Mouse (Mus musculus) megakaryocyte, adult 5-6 weeks (primary cell): ENCODE data around the gene Dnah2. TPM values are rescaled to one million over a fixed set of nuclear protein-coding genes. Genes with fewer than 3 reads are reported as not detected.
A peak's percentile ranks its signal among the peaks of the same experiment; 100 is the strongest.

Experiments
- ATAC-seq: 2 replicates; pipeline ENCODE4 v1.8.0; 2016; ENCODE audit warnings: mild to moderate bottlenecking, inconsistent platforms; ENCODE audit not compliant: poor library complexity, severe bottlenecking
- total RNA-seq, 2 experiments: library from RNA; stranded (forward) in 1 of 2; stranded (reverse) in 1 of 2; fragments of 153-499, 151-499 nt in 1 of 2; fragments of 221-1000, 200-1000 nt in 1 of 2; gene quantifications; 2 replicates each; pipeline versions ENCODE4 v1.2.3 to v1.2.4; 2015 to 2017

Dnah2 gene
- total RNA-seq, 2 experiments from 2014 or later: 0.54 to 2.1 TPM

- ATAC-seq: no peak
These were observed 72.1 kb downstream of the Dnah2 start for GRCm38 (mm10) chr11:69476802-69477201.

DNA sequence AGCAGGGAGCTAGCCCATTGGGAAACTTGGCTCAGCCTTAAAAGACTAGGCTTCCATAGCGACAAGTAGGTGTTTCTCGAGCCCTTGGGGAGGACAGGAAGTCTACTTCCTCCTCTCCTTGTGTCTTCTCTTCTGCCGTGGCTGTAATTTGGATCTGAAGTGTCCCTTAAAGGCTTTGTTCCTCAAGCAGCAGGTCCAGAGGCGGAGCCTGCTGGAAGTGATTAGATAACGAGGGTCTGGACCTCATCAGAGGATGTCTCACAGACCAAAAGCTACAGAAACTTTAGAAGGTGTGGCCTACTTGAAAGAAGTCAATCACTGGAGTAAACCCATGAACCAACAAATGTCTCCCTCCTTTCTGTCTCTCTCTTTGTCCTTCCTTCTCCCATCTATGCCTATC is 74.2 kb downstream of the Dnah2 start:
- no peak for ATAC-seq

DNA sequence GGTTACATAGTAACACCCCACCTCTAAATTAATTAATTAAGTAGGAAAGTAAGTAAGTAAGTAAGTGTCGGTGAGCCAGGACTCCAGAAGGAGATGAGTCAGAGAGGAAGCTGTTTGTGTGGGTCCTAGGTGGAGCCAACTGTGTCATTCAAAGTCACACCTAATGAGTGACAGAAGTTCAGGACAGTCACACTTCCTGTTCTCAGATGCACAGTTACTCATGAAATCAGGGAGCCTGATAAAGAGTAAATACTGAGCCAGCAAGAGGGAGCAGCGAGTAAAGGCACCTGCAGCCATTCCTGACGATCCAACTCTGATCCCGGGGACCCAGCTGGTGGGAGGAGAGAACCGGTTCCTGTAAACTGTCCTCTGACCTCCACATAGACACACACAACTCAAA is 76.2 kb downstream of the Dnah2 start:
- no peak for ATAC-seq

GRCm38 (mm10) chr11:69471491-69471890 is 77.4 kb downstream of the Dnah2 start:
- ATAC-seq: no peak

- ATAC-seq: no peak
These were observed 79.6 kb downstream of the Dnah2 start for GRCm38 (mm10) chr11:69469301-69469700.

DNA sequence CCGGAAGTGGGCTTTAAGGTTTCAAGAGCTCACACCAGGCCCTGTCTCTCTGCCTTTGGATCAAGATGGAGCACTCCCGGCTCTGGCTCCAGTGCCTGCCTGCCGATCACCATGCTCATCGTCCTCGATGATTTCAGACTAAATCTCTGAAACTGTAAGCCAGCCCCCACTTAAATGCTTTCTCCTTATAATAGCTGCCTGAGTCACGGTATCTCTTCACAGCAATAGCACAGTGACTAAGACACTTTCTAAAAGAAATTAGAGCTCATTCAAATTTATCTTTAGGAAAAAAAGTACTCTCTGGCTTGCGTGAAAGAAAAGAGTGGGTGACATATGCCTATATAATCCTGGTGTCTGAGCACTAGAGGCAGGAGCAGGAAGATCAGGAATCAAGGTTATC is 84.9 kb downstream of the Dnah2 start:
- ATAC-seq: no peak

DNA sequence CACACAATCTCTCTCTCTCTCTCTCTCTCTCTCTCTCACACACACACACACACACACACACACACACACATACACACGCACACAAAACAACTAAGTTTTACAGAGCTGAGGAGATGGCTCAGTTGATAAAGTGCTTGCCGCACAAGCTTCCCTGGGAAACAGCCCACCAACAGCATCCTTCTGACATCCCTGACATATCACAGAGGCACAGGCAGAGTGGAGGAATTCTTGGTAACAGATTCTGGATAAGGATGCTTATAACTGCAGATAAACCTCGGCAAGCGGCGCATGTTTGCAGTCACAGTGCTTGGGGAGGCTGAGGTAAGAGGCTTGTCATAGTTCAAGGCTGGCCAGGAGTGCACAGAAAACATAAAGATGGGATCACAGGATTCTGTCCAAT is 87.3 kb downstream of the Dnah2 start:
- ATAC-seq: no peak

GRCm38 (mm10) chr11:69459883-69460282 is 89.0 kb downstream of the Dnah2 start:
- no peak for ATAC-seq

DNA sequence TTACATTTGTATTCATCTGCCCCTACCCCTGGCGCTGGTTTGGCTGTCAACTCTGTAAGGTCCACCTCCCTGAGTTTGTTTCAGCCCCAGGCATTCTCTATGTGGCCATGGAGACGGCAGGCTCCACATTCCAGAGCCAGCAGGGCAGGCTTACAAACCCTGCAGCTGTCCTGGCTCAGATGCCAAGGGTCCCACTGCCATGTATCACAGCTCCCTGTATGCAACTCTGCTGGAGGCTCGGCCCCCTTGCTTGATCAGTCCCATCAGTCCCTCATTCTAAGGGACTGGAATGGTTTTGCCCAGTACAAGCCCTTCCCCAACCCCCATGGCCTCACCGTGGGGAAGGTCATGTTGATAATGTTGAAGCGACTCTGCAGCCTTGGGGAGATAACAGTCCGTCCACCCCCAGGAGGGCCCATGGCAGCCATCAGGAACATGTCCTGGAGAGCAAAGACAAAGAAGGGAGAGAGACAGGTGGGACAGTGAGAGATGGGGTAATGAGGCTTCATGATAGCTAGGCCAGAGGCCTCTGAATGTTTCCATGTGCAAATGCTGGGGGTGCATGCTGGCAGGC is 91.8 kb downstream of the Dnah2 start:
- ATAC-seq: no peak

DNA sequence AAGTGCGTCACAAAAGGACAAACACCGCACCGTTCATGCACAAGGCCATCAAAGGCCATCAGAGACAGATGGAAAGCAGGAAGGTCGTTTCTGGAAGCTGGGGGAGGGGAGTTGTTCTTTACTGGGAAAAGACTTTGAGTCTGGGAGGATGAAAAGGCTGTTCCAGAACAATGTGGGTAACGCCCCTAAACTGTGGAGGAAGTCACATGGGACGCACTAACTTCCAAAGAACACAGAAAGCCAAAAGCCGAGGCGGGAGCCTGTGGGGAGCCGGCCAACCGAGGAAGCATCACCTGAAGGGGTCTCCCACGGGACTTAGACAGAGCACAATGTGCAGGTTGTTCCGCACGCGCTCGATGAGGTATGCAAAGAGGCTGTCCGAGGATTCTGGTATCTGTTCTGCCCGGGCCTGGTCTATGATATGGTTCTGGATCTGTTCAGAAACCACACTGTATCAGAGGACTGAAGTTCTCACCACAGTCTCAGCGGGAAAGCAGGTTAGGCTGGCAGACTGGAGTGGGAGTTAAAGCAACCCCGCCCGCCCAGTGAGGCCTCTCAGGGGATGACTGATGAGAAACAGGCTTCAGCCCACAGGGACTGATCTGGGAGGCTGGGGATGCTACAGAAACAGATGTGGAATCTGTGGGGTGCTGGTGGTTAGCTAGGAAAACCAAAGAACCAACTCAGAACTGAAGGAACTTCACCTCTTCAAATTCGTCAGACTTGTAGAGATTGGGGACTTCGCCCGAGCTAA is 96.6 kb downstream of the Dnah2 start:
- no peak for ATAC-seq

DNA sequence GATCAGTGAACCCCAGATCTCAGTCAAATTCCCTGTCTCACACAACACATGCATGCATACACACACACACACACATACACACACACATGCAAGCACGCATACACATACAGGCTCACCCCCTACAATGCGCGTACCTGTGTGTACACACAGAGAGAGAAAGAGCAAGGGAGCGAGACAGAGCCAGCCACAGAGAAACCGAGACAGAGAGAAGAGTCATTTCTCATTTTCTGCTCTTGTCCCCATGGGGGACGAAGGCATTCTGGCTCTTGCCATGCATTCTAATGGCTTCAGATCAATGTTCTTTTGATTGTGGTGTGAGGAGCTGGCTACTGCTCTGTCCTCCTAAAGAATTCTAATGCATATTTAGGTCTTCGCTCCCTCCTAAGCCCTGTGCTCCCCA is 101.6 kb downstream of the Dnah2 start:
- ATAC-seq: no peak

DNA sequence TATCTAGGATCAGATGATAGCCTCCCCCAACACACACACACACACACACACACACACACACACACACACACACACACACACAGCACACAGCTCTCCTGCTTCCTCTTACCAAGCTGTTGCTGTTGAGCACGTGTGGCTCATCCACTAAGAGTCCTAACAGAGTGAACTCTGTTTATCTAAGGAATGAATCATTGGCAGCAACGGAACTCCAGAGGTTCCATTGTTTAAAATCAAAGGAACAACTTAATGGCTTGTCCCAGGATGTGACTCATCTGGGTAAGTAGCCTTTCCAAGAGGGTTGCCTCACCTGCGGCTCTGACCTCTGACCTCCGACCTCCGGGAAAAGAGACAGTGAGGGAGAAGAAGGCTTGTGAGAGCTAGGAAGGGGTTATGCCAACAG is 105.6 kb downstream of the Dnah2 start:
- ATAC-seq: no peak

GRCm38 (mm10) chr11:69437291-69437690 is 111.6 kb downstream of the Dnah2 start:
- ATAC-seq: no peak

DNA sequence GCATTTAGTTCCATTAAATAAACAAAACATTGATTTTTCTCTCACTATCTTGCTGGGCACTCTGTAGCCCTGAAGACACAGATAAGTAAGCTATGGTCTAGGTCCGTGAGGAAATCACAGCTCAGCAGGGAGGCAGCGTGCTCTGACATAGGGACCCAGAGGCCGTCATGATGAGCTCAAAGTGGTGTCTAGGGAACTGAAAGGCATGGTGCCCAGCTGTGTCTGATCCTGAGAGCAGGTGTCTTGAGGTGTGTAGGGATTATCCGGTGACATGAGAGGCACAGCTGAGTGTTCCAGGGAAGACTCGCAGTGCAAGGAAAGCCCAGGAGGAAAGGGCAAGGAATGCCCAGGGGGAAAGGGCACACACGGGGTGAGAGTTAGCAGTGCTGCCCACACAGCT is 115.7 kb downstream of the Dnah2 start:
- no peak for ATAC-seq

GRCm38 (mm10) chr11:69432640-69432982 is 116.3 kb downstream of the Dnah2 start:
- no peak for ATAC-seq

DNA sequence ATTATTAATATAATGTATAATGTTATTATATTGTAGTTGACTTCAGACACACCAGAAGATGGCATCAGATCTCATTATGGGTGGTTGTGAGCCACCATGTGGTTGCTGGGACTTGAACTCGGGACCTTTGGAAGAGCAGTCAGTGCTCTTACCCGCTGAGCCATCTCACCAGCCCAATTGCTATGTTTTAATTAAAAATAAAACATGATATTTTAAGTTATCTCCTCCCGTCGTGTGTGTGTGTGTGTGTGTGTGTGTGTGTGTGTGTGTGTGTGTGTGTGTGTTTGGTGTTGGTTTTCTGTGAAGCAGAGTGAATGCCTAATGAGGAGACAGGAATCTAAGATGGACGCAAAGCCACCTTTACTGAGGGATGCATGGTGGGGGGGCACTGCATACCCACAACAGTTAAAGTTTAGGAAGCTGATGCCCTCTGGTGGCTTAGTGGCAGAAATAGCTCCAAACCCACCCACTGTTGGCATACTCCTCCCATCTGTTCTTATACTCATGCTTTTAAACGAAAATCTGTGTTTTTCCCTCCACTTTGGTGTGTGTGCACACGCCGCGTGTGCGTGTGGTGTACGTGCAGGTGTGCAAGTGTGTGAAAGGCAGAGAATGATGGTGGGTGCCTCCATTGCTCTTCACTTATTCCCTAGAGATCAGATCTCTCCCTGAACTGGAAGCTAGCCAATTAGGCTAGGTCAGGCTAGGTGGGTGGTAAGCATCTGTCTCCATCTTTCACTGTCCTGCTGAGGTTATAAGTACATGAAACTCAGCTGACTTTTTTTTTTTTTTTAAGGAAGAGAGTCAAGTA is 116.9 kb downstream of the Dnah2 start:
- ATAC-seq: peak; percentile 95

- no peak for ATAC-seq
These were observed 118.3 kb downstream of the Dnah2 start for GRCm38 (mm10) chr11:69430631-69431030.

DNA sequence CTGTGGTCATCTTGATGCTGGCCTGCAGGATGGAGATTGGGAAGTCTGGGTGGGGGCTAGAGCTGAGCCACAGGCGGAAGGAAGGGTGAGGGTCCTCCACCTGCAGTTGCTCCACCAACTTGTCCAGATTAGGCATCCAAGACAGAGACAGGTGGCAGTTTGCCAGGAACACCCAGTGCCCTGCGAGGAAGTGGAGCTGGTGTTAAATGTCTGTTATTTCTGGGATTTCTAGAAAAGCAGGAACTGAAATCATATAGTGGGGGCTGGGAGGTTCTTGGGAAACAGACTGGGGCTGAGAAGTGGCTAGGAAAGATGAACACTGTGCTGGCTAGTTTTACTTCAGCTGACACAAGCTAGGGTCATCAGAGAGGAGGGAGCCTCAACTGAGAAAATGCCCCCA is 119.6 kb downstream of the Dnah2 start:
- peak; percentile 61 for ATAC-seq

- peak; percentile 58 for ATAC-seq
These were observed 120.2 kb downstream of the Dnah2 start for GRCm38 (mm10) chr11:69428751-69429150.

GRCm38 (mm10) chr11:69426246-69426645 is 122.7 kb downstream of the Dnah2 start:
- ATAC-seq: no peak

GRCm38 (mm10) chr11:69423885-69424284 is 125.0 kb downstream of the Dnah2 start:
- no peak for ATAC-seq

DNA sequence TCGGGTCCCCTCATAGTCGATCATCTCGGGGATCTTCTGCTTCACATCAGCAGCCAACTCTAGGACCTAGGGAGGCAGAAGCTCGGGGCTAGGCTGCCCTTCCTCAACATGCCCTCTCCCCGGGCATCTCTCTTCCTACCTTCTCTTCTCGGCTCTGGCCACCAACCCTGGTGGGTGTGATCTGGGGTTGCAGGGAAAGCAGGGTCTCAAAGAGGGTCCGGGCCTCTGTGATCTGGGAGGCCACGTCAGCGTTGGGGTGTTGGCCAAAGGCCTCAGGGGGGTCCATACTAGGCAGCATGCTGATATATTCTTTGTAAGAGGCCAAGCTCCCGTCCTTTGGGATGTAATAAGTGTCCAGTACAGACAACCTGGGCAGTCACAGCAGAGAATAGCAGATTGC is 126.1 kb downstream of the Dnah2 start:
- ATAC-seq: no peak
